Mouse (Mus musculus): ENCODE measurements around the gene Nrxn2. TPM values are rescaled to one million over a fixed set of nuclear protein-coding genes. Genes with fewer than 3 reads are reported as not detected.
A peak's percentile ranks its signal among the peaks of the same experiment; 100 is the strongest.

Nrxn2 gene
- polyA plus RNA-seq, 1 experiment from 2014 or later: 54.1 TPM

DNA sequence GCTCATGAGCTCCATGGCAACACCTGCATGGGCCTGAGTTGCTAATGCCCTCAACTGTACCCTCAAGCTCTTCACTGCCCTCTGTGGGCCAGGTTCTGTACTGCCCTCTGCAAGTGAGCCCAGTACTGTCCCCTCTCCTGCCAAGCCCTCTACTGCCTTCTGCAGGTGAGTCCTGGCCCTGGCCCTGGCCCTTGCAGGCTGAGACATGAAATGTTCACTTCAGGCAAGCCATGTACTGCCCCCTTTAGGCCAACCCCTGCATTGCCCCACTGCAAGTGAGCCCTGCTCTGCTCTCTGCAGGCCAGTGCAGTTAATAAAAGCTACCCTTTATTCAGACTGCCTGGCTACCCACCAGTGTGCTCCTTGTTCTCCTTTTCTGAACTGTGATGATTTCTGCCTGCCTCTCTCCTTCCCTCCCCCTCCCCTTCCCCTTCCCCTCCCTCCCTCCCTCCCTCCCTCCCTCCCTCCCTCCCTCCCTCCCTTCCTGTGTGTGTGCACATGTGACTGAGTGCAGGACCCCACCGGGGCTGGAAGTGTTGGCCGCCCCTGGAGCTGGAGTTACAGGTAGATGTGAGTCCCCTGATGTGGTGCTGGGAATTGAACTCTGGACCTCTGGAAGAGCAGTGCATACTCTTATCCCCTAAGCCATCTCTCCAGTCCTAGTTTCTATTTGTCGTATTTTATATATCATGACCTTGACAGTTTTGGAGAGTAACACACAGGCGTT, 133.9 kb downstream of the Nrxn2 start:
- no peak overlapping the region for H3K4me2 ChIP-seq (ENCODE audit: low read length)
- no peak for ATAC-seq (ENCODE audit: low FRiP score, low TSS enrichment)
- H3K27me3 ChIP-seq (ENCODE audit: control insufficient read depth, insufficient read depth, low read length): no peaks in the 10 kb centered on the region

DNA sequence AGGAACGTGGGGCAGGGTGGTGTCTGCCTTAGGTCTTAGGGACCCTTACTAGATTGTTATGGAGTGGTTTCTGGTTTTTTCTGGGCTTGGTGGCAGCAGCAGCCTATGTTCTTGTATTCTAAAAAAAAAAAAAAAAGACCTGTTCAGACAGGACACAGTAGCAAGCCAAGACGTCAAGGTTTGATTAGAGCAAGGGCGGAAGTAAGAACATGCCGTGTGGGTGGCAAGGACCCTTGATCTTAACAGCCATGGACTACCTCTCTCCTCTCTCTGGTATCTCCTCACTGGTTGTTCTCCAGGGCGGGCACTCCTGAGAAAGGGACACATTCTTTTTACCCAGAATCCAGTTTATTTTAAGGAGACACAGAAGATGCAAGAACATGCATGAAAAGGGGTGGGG, 134.6 kb downstream of the Nrxn2 start:
- ATAC-seq (ENCODE audit: low FRiP score, low TSS enrichment) (no peak), DNase-seq (no peak)

More for the DNA sequence above, 133.9 kb downstream of the Nrxn2 start:
- no peaks in the 10 kb centered on the region for H3K9me3 ChIP-seq (ENCODE audit: control insufficient read depth, low read length)
- WGBS: 92% methylated on average over 4 of the region's 4 CpGs
- H3K4me1 ChIP-seq (ENCODE audit: control insufficient read depth, insufficient read depth, low read length): peaks cover 8% of the 10 kb centered on the region; the same call in 1 of the 2 replicates
- H3K4me3 ChIP-seq (replicated peaks; ENCODE audit: low read depth, low read length): no peak overlapping the region
- no peak for DNase-seq
- no peak overlapping the region for H3K9ac ChIP-seq (replicated peaks; ENCODE audit: low read length)
- H3K36me3 ChIP-seq (ENCODE audit: control insufficient read depth, insufficient read depth, low read length): no peaks in the 10 kb centered on the region
- no peak overlapping the region for H3K27ac ChIP-seq (replicated peaks; ENCODE audit: low read depth, low read length)

DNA sequence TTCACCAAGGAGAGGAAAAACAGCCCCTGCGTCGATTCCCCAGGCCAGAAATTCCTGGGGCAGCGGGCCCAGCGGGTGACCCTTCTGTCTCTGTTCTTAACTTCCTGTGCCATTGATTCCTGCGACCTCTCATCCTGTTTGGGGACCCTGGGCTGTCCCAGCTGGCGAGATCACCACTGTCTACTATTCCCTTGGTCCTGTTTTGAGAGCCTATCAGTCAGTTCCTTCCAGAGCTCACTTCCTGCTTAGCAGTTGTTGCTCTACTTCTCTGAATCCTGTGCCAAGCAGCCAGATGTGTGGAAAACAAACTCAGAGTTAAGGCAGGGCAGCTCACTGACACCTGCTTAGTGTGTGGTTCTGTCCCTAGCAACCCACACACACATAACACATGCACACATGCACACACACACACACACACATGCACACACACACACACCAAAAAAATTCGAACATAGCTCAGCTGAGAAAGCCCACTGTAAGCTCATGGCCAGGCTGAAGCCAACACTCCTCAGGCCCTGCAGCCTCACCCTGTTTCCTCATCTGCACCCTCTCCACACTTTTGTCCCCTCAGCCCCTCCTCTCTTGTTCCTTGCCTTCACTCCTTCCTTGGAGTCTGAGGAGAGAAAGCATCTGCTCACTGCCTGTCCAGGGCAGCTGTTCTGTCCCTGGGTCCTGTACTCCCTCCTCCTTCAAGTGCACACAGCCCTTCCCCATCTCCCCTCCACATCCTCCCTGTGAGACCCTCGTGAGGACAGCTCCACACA, 135.5 kb downstream of the Nrxn2 start:
- no peaks in the 10 kb centered on the region for H3K36me3 ChIP-seq (ENCODE audit: control insufficient read depth, insufficient read depth, low read length)
- DNase-seq: no peak
- H3K9ac ChIP-seq (replicated peaks; ENCODE audit: low read length): no peak overlapping the region
- ATAC-seq (ENCODE audit: low FRiP score, low TSS enrichment): no peak
- H3K4me2 ChIP-seq (ENCODE audit: low read length): no peak overlapping the region
- no peak overlapping the region for H3K27ac ChIP-seq (replicated peaks; ENCODE audit: low read depth, low read length)
- no peak overlapping the region for H3K4me3 ChIP-seq (replicated peaks; ENCODE audit: low read depth, low read length)
- H3K27me3 ChIP-seq (ENCODE audit: control insufficient read depth, insufficient read depth, low read length): no peaks in the 10 kb centered on the region
- H3K4me1 ChIP-seq (ENCODE audit: control insufficient read depth, insufficient read depth, low read length): no peaks in the 10 kb centered on the region
- WGBS: 37% methylated on average over 8 of the region's 8 CpGs
- H3K9me3 ChIP-seq (ENCODE audit: control insufficient read depth, low read length): no peaks in the 10 kb centered on the region

More for the DNA sequence above, 134.6 kb downstream of the Nrxn2 start:
- Histone ChIP-seq H3K27me3 (ENCODE audit: control insufficient read depth, insufficient read depth, low read length) (no peaks in the 10 kb centered on the region), H3K36me3 (ENCODE audit: control insufficient read depth, insufficient read depth, low read length) (no peaks in the 10 kb centered on the region), H3K4me3 (replicated peaks; ENCODE audit: low read depth, low read length) (no peak overlapping the region), H3K9ac (replicated peaks; ENCODE audit: low read length) (no peak overlapping the region), H3K9me3 (ENCODE audit: control insufficient read depth, low read length) (no peaks in the 10 kb centered on the region), H3K4me2 (ENCODE audit: low read length) (no peak overlapping the region), H3K27ac (replicated peaks; ENCODE audit: low read depth, low read length) (no peak overlapping the region), H3K4me1 (ENCODE audit: control insufficient read depth, insufficient read depth, low read length) (peaks cover 7% of the 10 kb centered on the region; the same call in 1 of the 2 replicates)
- 81% methylated on average over 5 of the region's 5 CpGs for WGBS

DNA sequence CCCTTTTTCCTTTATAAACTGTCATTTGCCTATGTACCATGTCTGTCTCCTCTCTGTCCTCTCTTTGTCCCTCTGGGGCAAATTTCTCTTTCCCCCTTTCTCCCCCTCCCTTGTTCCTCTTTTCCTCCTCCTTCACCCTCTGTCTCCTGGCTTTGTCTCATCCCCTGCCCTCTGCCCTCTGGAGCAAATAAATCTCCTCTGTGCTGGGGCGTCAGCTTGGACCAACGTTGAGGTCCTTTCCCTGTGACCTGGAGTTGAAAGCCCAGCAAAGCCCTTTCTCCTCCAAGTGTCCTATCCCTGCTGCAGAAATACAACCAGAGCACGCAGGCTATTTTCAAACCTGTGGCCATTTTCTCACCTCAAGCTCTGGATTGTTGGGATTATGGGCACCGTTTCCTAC, 141.0 kb downstream of the Nrxn2 start:
- H3K4me3 ChIP-seq (replicated peaks; ENCODE audit: low read depth, low read length): no peak overlapping the region
- no peaks in the 10 kb centered on the region for H3K27me3 ChIP-seq (ENCODE audit: control insufficient read depth, insufficient read depth, low read length)
- H3K4me1 ChIP-seq (ENCODE audit: control insufficient read depth, insufficient read depth, low read length): no peaks in the 10 kb centered on the region
- no peaks in the 10 kb centered on the region for H3K36me3 ChIP-seq (ENCODE audit: control insufficient read depth, insufficient read depth, low read length)
- no peak overlapping the region for H3K9ac ChIP-seq (replicated peaks; ENCODE audit: low read length)
- no peak for DNase-seq
- no peak overlapping the region for H3K4me2 ChIP-seq (ENCODE audit: low read length)
- no peak overlapping the region for H3K27ac ChIP-seq (replicated peaks; ENCODE audit: low read depth, low read length)
- no peak for ATAC-seq (ENCODE audit: low FRiP score, low TSS enrichment)
- no peaks in the 10 kb centered on the region for H3K9me3 ChIP-seq (ENCODE audit: control insufficient read depth, low read length)
- WGBS: 46% methylated on average over 4 of the region's 4 CpGs

DNA sequence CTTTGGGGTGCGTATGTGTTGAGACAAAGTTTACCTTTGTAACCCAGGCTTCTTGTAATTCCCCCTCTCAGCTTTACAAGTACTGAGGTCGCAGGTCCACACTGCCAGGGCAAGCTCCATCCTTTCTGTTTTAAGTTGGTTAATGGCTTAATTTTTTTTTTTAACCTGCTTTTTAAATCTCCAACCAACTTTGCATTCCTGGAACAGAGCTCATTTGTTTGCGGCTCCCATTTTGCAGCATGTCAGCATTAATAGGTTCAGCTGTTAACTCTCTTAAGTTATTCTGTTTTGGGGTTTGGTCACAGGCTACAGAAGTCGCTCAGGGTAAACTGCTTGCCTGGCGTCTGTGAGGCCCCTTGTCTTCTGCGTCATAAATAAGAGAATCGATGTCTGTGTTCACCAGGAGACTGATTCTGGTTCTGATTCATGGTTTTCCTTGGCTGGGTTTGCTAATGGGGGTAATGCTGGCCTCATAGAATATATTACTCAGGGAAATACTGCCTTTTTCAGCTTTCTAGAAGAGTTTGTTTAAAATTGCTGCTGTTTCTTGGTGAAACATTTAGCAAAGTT, 141.8 kb downstream of the Nrxn2 start:
- Histone ChIP-seq H3K9me3 (ENCODE audit: control insufficient read depth, low read length) (no peaks in the 10 kb centered on the region), H3K27me3 (ENCODE audit: control insufficient read depth, insufficient read depth, low read length) (no peaks in the 10 kb centered on the region), H3K4me1 (ENCODE audit: control insufficient read depth, insufficient read depth, low read length) (no peaks in the 10 kb centered on the region), H3K27ac (replicated peaks; ENCODE audit: low read depth, low read length) (no peak overlapping the region), H3K36me3 (ENCODE audit: control insufficient read depth, insufficient read depth, low read length) (no peaks in the 10 kb centered on the region), H3K4me2 (ENCODE audit: low read length) (no peak overlapping the region), H3K4me3 (replicated peaks; ENCODE audit: low read depth, low read length) (no peak overlapping the region), H3K9ac (replicated peaks; ENCODE audit: low read length) (no peak overlapping the region)
- no peak for DNase-seq
- 77% methylated on average over 7 of the region's 7 CpGs for WGBS
- no peak for ATAC-seq (ENCODE audit: low FRiP score, low TSS enrichment)

DNA sequence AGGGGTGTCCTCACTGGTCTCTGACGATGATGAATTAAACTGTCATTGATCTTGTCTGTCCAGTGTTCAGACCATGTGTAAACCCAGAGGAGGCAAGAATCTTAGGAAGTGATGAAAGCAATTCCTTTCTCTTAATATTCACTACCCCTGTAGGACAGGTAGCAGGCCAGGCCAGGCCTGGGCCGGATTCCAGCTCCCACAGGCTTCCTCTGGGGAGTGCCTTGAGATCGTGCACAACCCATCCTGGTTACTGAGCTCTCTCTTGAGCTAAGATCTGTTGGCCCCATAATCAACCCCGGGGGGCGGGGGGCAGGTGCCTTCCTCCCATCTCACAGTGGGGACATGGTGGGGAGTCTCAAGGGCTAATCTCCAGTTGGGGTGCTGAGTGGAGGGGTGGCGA, 146.6 kb downstream of the Nrxn2 start:
- WGBS: 88% methylated on average over 6 of the region's 6 CpGs
- no peak overlapping the region for H3K4me2 ChIP-seq (ENCODE audit: low read length)

DNA sequence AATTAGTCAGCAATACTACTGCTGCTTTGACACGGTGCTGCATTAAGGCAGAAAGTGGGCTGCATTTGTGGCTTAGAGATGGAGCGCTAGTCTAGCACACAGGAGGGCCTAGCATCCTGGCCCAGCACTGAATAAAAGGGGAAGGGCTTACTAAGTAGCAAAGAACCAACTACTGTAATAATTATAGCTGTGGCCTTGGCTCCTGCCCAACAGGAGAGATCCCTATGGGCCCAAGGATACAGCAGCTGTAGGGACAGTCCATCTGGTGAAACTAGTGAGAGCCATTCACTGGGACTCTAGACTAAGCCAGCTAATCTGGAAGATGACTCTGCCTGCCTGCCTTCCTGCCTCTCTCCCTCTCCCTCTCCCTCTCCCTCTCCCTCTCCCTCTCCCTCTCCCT, 147.9 kb downstream of the Nrxn2 start:
- WGBS: 65% methylated on average over 2 of the region's 2 CpGs
- no peak overlapping the region for H3K4me2 ChIP-seq (ENCODE audit: low read length)
- H3K9ac ChIP-seq (replicated peaks; ENCODE audit: low read length): no peak overlapping the region
- H3K36me3 ChIP-seq (ENCODE audit: control insufficient read depth, insufficient read depth, low read length): no peaks in the 10 kb centered on the region
- ATAC-seq (ENCODE audit: low FRiP score, low TSS enrichment): no peak
- H3K9me3 ChIP-seq (ENCODE audit: control insufficient read depth, low read length): no peaks in the 10 kb centered on the region
- H3K27me3 ChIP-seq (ENCODE audit: control insufficient read depth, insufficient read depth, low read length): no peaks in the 10 kb centered on the region
- H3K4me3 ChIP-seq (replicated peaks; ENCODE audit: low read depth, low read length): no peak overlapping the region
- H3K4me1 ChIP-seq (ENCODE audit: control insufficient read depth, insufficient read depth, low read length): peaks cover 8% of the 10 kb centered on the region; the same call in 1 of the 2 replicates
- peak; percentile 59 for DNase-seq
- H3K27ac ChIP-seq (replicated peaks; ENCODE audit: low read depth, low read length): no peak overlapping the region

More for the DNA sequence above, 146.6 kb downstream of the Nrxn2 start:
- no peak overlapping the region for H3K9ac ChIP-seq (replicated peaks; ENCODE audit: low read length)
- no peak for DNase-seq
- no peak for ATAC-seq (ENCODE audit: low FRiP score, low TSS enrichment)
- H3K4me3 ChIP-seq (replicated peaks; ENCODE audit: low read depth, low read length): no peak overlapping the region
- no peak overlapping the region for H3K27ac ChIP-seq (replicated peaks; ENCODE audit: low read depth, low read length)
- H3K27me3 ChIP-seq (ENCODE audit: control insufficient read depth, insufficient read depth, low read length): no peaks in the 10 kb centered on the region
- peaks cover 8% of the 10 kb centered on the region; the same call in 1 of the 2 replicates for H3K4me1 ChIP-seq (ENCODE audit: control insufficient read depth, insufficient read depth, low read length)
- H3K9me3 ChIP-seq (ENCODE audit: control insufficient read depth, low read length): no peaks in the 10 kb centered on the region
- H3K36me3 ChIP-seq (ENCODE audit: control insufficient read depth, insufficient read depth, low read length): no peaks in the 10 kb centered on the region

DNA sequence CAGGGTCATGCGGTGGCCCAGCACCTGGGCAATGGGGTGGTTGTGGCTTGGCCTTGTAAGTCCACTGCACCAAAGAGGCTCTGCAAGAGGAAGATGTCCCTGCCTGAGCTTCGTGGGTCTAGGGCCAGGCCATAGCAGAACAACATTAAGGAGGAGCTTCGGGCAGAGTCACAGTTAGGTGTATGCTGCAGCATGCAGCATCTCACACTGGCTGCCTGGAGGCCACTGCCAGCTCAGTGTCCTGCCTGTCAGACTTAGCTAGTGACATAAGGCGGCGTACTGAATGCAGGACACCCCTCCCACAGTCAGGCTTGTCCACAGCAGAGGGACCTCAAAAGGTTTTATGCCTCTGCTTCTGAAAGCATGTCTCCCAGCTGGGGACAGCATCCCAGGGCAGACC, 150.5 kb downstream of the Nrxn2 start:
- Histone ChIP-seq H3K9ac (replicated peaks; ENCODE audit: low read length) (no peak overlapping the region), H3K27ac (replicated peaks; ENCODE audit: low read depth, low read length) (no peak overlapping the region), H3K4me2 (ENCODE audit: low read length) (no peak overlapping the region), H3K4me3 (replicated peaks; ENCODE audit: low read depth, low read length) (no peak overlapping the region), H3K9me3 (ENCODE audit: control insufficient read depth, low read length) (no peaks in the 10 kb centered on the region), H3K27me3 (ENCODE audit: control insufficient read depth, insufficient read depth, low read length) (no peaks in the 10 kb centered on the region; the same call in 1 of the 2 replicates), H3K4me1 (ENCODE audit: control insufficient read depth, insufficient read depth, low read length) (peaks cover 8% of the 10 kb centered on the region; the same call in 1 of the 2 replicates), H3K36me3 (ENCODE audit: control insufficient read depth, insufficient read depth, low read length) (no peaks in the 10 kb centered on the region)
- 61% methylated on average over 5 of the region's 5 CpGs for WGBS
- no peak for DNase-seq
- ATAC-seq (ENCODE audit: low FRiP score, low TSS enrichment): no peak
